12 mouse cellular contexts compared by ENCODE assay signal in genomic region chr9:83706071-83706470, GRCm38 (mm10).
"Had no signal": no experiment of that assay in that cellular context is flagged by ENCODE, and none has a peak within 500 bp of the region (broad histone marks: within the 10 kb centered on the region; RNA-seq: fewer than 3 reads in every experiment).

No protein-coding gene starts in this region.

- DNase-seq: gastrocnemius, postnatal 14 days; gastrocnemius, postnatal 36 days; heart, adult 18-20 months; heart, postnatal 10 days; kidney, adult 11 months; kidney, adult 2 months; kidney, adult 9 months; kidney, postnatal 14 days; kidney, postnatal 36 days; layer of hippocampus, adult 9-11 months; layer of hippocampus, postnatal 36 days; left cerebral cortex, postnatal 4 days had no signal
